Mouse (Mus musculus): ENCODE data around the gene Tmem107. TPM values are rescaled to one million over a fixed set of nuclear protein-coding genes. Genes with fewer than 3 reads are reported as not detected.
"Not testable (repeated sequence)": the region's sequence is repeated elsewhere in the genome, so short reads cannot be mapped to it uniquely, and the experiment has no call there.

Gene Tmem107
- total RNA-seq, 4 experiments from 2014 or later, result 2.9 to 7.0 (median 5.2) TPM

GRCm38 (mm10) chr11:69092386-69092751 lies 21.8 kb downstream of the Tmem107 start:
- peak; percentile 86 for DNase-seq (ENCODE audit: low spot score in 2 of 2)

DNA sequence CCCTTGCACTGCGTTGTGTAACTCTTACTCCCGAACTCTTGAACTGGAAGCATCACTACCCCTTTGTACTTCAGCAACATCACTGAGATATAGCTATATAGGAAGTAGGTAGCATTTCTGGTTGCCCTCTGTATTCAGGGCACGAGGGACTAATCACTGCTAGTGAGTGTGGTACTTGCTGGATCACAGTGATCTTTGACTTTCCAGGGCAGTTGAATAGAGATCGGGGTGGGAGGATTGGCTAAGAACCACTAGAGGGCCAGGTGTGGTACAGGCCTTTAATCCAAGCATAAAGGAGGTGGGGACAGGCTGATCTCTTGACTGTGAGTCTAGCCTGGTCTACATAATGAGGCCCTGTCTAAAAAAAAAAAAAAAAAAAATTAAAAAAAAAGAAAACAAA lies 22.3 kb downstream of the Tmem107 start:
- no peak for DNase-seq (ENCODE audit: low spot score in 2 of 2)

DNA sequence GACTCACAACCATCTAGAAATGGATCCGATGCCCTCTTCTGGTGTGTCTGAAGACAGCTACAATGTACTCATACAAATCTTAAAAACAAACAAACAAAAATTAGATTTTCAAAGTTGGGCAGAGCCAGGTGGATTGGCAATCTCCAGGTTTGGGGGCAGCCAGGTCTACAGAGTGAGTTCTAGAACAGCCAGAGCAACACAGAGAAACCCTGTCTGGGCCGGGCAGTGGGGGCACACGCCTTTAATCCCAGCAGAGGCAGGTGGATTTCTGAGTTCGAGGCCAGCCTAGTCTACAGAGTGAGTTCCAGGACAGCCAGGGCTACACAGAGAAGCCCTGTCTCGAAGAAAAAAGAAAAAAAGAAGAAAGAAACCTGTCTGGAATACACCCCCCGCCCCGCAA lies 23.2 kb downstream of the Tmem107 start:
- DNase-seq (ENCODE audit: low spot score in 2 of 2), result not testable (repeated sequence)

GRCm38 (mm10) chr11:69094697-69095429 lies 24.3 kb downstream of the Tmem107 start, which contains the start of gene Per1:
TSS of gene Per1 (plus strand) at chr11:69095217.
- DNase-seq (ENCODE audit: low spot score in 2 of 2), result peak; percentile 100

DNA sequence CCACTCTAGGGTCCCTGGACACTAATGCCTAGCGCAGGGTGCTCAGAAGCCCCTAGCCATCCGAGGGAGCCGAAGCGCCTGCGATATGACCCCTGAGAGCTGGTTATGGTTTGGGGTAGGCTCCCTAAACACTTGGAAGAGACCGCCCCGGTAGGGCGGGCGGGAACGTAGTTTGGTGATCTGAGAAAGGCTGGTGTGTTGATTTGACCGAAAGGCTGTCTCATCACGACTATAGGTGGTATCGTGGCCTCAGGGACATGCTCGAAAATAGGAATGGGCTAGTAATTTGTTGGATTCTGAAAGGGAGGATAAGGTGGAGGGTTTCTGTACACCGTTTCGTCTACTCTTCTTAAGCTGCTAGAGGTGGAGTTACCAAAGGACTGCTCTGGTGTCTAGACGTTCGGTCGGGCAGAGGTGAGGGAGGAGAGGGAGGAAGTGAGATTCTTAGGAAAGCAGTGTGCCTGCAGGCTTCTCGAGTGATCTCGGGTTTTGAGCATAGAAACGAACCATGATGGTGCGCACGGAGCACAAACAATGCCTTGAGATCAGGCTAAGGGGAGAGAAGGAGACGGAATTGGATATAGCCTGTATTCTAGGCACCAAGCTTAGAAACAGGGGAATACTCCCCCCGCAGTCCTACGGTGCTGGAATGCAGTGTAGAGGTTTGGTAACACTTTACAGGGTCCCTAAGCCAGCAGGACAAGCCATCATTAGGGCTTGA lies 25.1 kb downstream of the Tmem107 start:
- DNase-seq (ENCODE audit: low spot score in 2 of 2), result no peak

DNA sequence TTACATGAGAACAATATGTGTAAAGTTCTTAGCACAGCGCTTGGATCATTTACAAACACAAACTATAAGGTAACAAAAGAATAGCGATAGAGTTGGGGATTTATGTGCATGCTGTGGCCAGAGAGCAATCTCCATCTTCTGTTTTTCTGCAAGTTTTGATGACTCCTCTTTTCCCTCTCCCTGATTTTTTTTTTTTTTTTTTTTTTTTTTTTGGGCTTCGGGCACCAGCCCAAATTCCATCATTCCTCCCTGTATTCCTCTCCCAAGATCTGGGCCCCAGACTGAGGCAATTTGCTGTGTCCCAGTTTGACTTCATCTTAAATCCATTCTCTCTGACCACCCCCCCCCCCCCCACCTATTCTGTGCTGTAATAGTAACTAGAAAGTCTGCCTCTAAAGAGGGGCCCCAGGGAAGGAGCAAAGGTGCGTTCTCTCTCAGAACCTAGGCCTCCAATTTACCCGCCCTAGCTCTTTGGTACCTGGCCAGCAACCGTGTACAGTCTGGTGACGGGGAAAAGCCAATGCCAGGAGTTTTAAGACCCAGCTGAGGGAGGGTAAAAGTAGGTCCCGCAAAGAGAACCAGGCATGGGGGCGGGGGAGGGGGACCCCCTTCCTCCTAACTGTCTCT lies 25.9 kb downstream of the Tmem107 start:
- no peak for DNase-seq (ENCODE audit: low spot score in 2 of 2)

- peak; percentile 100 for DNase-seq (ENCODE audit: low spot score in 2 of 2)
Measured at GRCm38 (mm10) chr11:69096987-69097900, 26.6 kb downstream of the Tmem107 start.

GRCm38 (mm10) chr11:69098039-69098761 lies 27.6 kb downstream of the Tmem107 start:
- no peak for DNase-seq (ENCODE audit: low spot score in 2 of 2)

GRCm38 (mm10) chr11:69098762-69099091 lies 28.1 kb downstream of the Tmem107 start:
- peak; percentile 98 for DNase-seq (ENCODE audit: low spot score in 2 of 2)

DNA sequence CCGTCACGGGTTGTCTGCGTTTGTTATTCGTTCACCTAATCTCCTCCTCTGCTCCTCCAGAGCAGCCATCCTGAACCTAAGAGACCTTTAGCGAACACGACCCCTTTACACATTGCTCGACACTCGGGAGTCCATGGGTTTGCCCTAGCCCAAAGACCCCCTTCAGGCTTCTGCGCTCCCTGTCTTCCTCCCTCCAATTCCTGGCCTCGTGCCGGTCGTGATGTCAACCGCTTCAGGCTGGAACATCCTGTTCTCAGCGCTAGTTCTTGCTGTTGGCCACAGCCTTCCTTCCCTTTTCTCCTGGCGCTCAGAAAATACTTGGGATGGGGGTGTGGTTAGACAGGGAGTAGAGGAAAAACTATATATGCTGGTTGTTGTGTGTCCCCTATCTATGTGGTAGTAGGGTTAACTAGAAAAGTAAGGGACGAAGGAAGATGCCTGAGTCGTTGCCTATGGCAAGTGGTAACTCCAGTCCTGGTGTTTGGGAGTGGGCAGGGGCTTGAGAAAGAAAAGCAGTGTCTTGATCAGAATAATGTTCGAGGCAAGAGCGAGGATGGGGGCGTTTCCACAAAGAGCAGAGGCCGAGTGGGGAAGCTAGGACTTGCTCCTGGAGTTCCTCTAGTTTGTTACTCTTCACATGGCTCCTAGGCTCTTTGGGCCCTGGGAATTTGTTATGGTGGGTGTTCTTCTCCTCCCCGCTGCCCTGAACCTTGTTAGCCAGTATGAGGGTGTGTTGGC lies 28.7 kb downstream of the Tmem107 start:
- peak; percentile 79 to 84 for DNase-seq (ENCODE audit: low spot score in 2 of 2)

- peak; percentile 92 to 93 for DNase-seq (ENCODE audit: low spot score in 2 of 2)
Measured at GRCm38 (mm10) chr11:69099915-69100345, 29.3 kb downstream of the Tmem107 start.

DNA sequence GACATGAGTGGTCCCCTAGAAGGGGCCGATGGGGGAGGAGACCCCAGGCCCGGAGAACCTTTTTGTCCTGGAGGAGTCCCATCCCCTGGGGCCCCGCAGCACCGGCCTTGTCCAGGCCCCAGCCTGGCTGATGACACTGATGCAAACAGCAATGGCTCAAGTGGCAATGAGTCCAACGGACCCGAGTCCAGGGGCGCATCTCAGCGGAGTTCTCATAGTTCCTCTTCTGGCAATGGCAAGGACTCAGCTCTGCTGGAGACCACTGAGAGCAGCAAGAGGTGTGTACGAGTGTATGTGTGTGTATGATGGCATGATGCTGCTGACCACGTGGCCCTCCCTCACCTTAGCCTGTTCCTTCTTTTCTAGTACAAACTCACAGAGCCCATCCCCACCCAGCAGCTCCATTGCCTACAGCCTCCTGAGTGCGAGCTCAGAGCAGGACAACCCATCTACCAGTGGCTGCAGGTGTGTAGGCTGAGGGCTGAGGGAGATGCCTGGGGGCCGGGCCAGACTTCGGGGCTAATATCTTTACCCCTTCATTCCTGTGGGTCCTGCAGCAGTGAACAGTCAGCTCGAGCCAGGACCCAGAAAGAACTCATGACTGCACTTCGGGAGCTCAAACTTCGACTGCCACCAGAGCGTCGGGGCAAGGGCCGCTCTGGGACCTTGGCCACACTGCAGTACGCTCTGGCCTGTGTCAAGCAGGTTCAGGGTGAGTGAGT lies 30.2 kb downstream of the Tmem107 start:
- no peak for DNase-seq (ENCODE audit: low spot score in 2 of 2)

GRCm38 (mm10) chr11:69101604-69102402 lies 31.2 kb downstream of the Tmem107 start:
- DNase-seq (ENCODE audit: low spot score in 2 of 2), result no peak

DNA sequence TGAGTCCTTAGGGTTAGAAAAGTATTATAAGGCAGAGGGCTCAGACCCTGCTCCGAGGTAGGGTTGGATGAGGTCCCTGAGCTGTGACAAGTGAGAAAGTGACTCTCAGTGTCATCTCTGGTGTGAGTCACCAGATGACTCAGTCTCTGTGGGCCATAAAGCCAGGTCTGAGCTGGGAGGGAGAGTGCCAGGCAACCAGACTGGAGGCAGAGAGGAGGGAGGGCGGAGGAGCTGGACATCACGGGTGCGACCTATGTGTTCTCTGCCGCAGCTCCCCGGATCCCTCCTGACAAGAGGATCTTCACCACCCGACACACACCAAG lies 31.8 kb downstream of the Tmem107 start:
- DNase-seq (ENCODE audit: low spot score in 2 of 2), result peak in 1 of 2 experiments; percentile 2

- peak in 1 of 2 experiments; percentile 3 for DNase-seq (ENCODE audit: low spot score in 2 of 2)
Measured at GRCm38 (mm10) chr11:69103121-69103520, 32.5 kb downstream of the Tmem107 start.

- DNase-seq (ENCODE audit: low spot score in 2 of 2), result peak in 1 of 2 experiments; percentile 2
Measured at GRCm38 (mm10) chr11:69103531-69104435, 33.2 kb downstream of the Tmem107 start.

DNA sequence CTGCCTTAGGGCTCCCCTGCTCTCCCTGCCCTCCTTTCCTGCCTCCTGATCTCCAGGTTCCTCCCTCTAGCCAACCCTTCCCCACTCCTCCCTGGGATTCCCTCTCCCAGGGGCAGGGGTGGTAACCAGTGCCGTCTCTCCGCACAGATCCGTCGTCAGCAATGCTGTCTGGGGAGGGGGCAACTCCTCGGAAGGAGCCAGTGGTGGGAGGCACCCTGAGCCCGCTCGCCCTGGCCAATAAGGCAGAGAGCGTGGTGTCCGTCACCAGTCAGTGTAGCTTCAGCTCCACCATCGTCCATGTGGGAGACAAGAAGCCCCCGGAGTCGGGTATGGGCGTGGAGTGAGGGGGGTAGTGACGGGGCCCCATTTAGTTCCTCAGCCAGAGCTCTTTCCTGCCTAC lies 33.9 kb downstream of the Tmem107 start:
- peak in 1 of 2 experiments; percentile 2 for DNase-seq (ENCODE audit: low spot score in 2 of 2)
